Mouse (Mus musculus) small intestine, adult 2 months (tissue): ENCODE data around the gene Peli2.

Experiments
- CTCF ChIP-seq: fragments of 200-500 bp; IDR thresholded peaks from 2 replicates; pipeline ENCODE4 v1.5.1; 2012; ENCODE audit warnings: low read depth, mild to moderate bottlenecking, control low read depth, inconsistent platforms, low read length, moderate library complexity, mixed read lengths; ENCODE audit not compliant: insufficient replicate concordance, insufficient read length; ENCODE audit errors: extremely low read depth
- POLR2A ChIP-seq: fragments of 200-500 bp; IDR thresholded peaks from 2 replicates; pipeline ENCODE4 v1.6.1; 2012; ENCODE audit warnings: low read depth, mild to moderate bottlenecking, control low read depth, inconsistent platforms, low read length, moderate library complexity

- TF ChIP-seq CTCF, result no peak
- no peak for TF ChIP-seq POLR2A
Measured at GRCm38 (mm10) chr14:48151554-48151953, 30.9 kb downstream of the Peli2 start.
